Mouse (Mus musculus) olfactory bulb, adult 2 months (tissue): ENCODE measurements around the gene Fthl17f.

Experiments used
- CTCF ChIP-seq: fragments of 200-500 bp; IDR thresholded peaks from 2 replicates; pipeline ENCODE4 v1.5.1; 2012; ENCODE audit warnings: low read depth, mild to moderate bottlenecking, low read length, moderate library complexity; ENCODE audit not compliant: insufficient read depth
- POLR2A ChIP-seq: fragments of 200-500 bp; IDR thresholded peaks from 2 replicates; pipeline ENCODE4 v1.6.1; 2012; ENCODE audit warnings: mild to moderate bottlenecking, low read depth, low read length, moderate library complexity; ENCODE audit not compliant: insufficient read depth

DNA sequence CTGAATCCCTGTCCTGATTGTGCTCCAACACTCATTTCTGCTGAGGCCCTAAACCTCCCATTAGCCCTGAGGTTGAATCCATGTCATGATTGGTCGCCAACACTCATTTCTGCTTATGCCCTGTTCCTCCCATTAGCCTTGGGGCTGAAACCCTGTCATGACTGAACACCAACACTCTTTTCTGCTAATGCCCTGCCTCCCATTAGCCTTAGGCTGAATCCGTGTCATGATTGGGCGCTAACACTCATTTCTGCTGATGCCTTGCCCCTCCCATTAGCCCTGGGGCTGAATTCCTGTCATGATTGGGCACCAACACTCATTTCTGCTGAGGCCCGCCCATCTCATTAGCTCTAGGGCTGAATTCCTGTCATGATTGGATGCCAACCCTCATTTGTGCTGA lies 714 bp upstream of the Fthl17f start:
- TF ChIP-seq CTCF (no peak), POLR2A (no peak)
